Mouse (Mus musculus) myocyte (in vitro differentiated cells): ENCODE data around the gene Rftn1. TPM values are rescaled to one million over a fixed set of nuclear protein-coding genes. Genes with fewer than 3 reads are reported as not detected.

Experiments
- H3K27me3 ChIP-seq: one replicate; pipeline ENCODE4 v1.6.1; 2011; ENCODE audit not compliant: control insufficient read depth, insufficient read depth, insufficient read length
- H3K36me3 ChIP-seq: one replicate; pipeline ENCODE4 v1.6.1; 2011; ENCODE audit not compliant: control insufficient read depth, insufficient read depth
- H3K4me2 ChIP-seq: one replicate; pipeline ENCODE4 v1.6.1; 2011; ENCODE audit warnings: low read depth, control low read depth
- H3K4me3 ChIP-seq: one replicate; pipeline ENCODE4 v1.5.1; 2011; ENCODE audit warnings: mild to moderate bottlenecking, control low read depth, moderate library complexity
- H3K79me2 ChIP-seq: one replicate; pipeline ENCODE4 v1.6.1; 2011; ENCODE audit not compliant: control insufficient read depth, insufficient read depth
- H3ac ChIP-seq: one replicate; pipeline ENCODE4 v1.6.1; 2011; ENCODE audit not compliant: control insufficient read depth, insufficient read length
- CEBPB ChIP-seq: IDR thresholded peaks from 2 replicates; pipeline ENCODE4 v1.6.1; 2011; ENCODE audit warnings: mild to moderate bottlenecking, moderate library complexity; ENCODE audit not compliant: poor library complexity, insufficient read depth, severe bottlenecking
- E2F4 ChIP-seq: IDR thresholded peaks from one replicate; pipeline ENCODE4 v1.6.1; 2011; ENCODE audit warnings: mild to moderate bottlenecking, control low read depth, moderate library complexity; ENCODE audit not compliant: insufficient read depth
- MAX ChIP-seq: IDR thresholded peaks from one replicate; pipeline ENCODE4 v1.6.1; 2011; ENCODE audit warnings: low read depth, mild to moderate bottlenecking, control low read depth
- MYOD1 ChIP-seq, 3 experiments: IDR thresholded peaks; one replicate each; pipeline ENCODE4 v1.6.1; 2011; ENCODE audit warnings: control low read depth in 2 of 3, low read depth in 2 of 3, mild to moderate bottlenecking in 2 of 3, moderate library complexity in 1 of 3; ENCODE audit not compliant: insufficient read length in 2 of 3, control insufficient read depth in 1 of 3
- MYOG ChIP-seq, 3 experiments: IDR thresholded peaks; one replicate each; pipeline ENCODE4 v1.6.1; 2011; ENCODE audit warnings: control low read depth in 2 of 3, low read depth in 2 of 3, mild to moderate bottlenecking in 2 of 3; ENCODE audit not compliant: insufficient read length in 2 of 3, control insufficient read depth in 1 of 3, insufficient read depth in 1 of 3
- POLR2A ChIP-seq: IDR thresholded peaks from one replicate; pipeline ENCODE4 v1.6.1; 2011; ENCODE audit warnings: low read depth, mild to moderate bottlenecking, control low read depth, moderate library complexity; ENCODE audit not compliant: insufficient read length
- POLR2AphosphoS2 ChIP-seq: IDR thresholded peaks from one replicate; pipeline ENCODE4 v1.6.1; 2011; ENCODE audit warnings: low read depth, control low read depth; ENCODE audit not compliant: insufficient read length
- REST ChIP-seq: IDR thresholded peaks from one replicate; pipeline ENCODE4 v1.6.1; 2011; ENCODE audit warnings: mild to moderate bottlenecking, control low read depth, moderate library complexity; ENCODE audit not compliant: insufficient read depth, insufficient read length
- SRF ChIP-seq: IDR thresholded peaks from one replicate; pipeline ENCODE4 v1.6.1; 2011; ENCODE audit warnings: low read depth; ENCODE audit not compliant: control insufficient read depth, insufficient read length
- TCF12 ChIP-seq: IDR thresholded peaks from one replicate; pipeline ENCODE4 v1.6.1; 2011; ENCODE audit warnings: mild to moderate bottlenecking, control low read depth; ENCODE audit not compliant: poor library complexity, insufficient read depth, severe bottlenecking
- TCF3 ChIP-seq: IDR thresholded peaks from one replicate; pipeline ENCODE4 v1.6.1; 2011; ENCODE audit warnings: low read depth, control low read depth; ENCODE audit not compliant: insufficient read length
- USF1 ChIP-seq: IDR thresholded peaks from one replicate; pipeline ENCODE4 v1.6.1; 2011; ENCODE audit warnings: low read depth, mild to moderate bottlenecking, control low read depth, moderate library complexity
- polyA plus RNA-seq: library from polyadenylated mRNA; unstranded; fragments of >200 nt; fragmentation: generic; extraction: Trizol; gene quantifications from one replicate; pipeline ENCODE4 v1.2.1, GENCODE M21; 2012; ENCODE audit warnings: missing spikeins

The Rftn1 gene
- polyA plus RNA-seq, 1 experiment = 0.40 TPM

- no peaks in the 10 kb centered on the region for H3K36me3 ChIP-seq
- H3K4me3 ChIP-seq = no peak overlapping the region
- TF ChIP-seq E2F4 (no peak), MYOG (IDR thresholded peaks at IDR 0.05; ENCODE audit: control insufficient read depth in 1 of 3, insufficient read depth in 1 of 3, insufficient read length in 2 of 3, low read depth in 2 of 3) (no peak), SRF (no peak), POLR2AphosphoS2 (no peak), TCF12 (no peak), REST (no peak), CEBPB (no peak), USF1 (no peak), MYOD1 (IDR thresholded peaks at IDR 0.05; ENCODE audit: control insufficient read depth in 1 of 3, insufficient read length in 2 of 3, low read depth in 2 of 3) (no peak), TCF3 (no peak), POLR2A (no peak), MAX (no peak)
- H3ac ChIP-seq = no peak overlapping the region
- H3K27me3 ChIP-seq = no peaks in the 10 kb centered on the region
- H3K4me2 ChIP-seq = no peak overlapping the region
- no peaks in the 10 kb centered on the region for H3K79me2 ChIP-seq
Measured at GRCm38 (mm10) chr17:50143354-50143753, 47.1 kb downstream of the Rftn1 start.

GRCm38 (mm10) chr17:50142553-50142952, 47.9 kb downstream of the Rftn1 start:
- Histone ChIP-seq H3K36me3 (no peaks in the 10 kb centered on the region), H3ac (no peak overlapping the region)

GRCm38 (mm10) chr17:50142151-50142550, 48.3 kb downstream of the Rftn1 start:
- Histone ChIP-seq H3ac (no peak overlapping the region), H3K36me3 (no peaks in the 10 kb centered on the region), H3K27me3 (no peaks in the 10 kb centered on the region), H3K4me3 (no peak overlapping the region), H3K4me2 (no peak overlapping the region), H3K79me2 (no peaks in the 10 kb centered on the region)
- TF ChIP-seq USF1 (no peak), TCF3 (no peak), MAX (no peak), SRF (no peak), TCF12 (no peak), E2F4 (no peak), REST (no peak), MYOD1 (IDR thresholded peaks at IDR 0.05; ENCODE audit: control insufficient read depth in 1 of 3, insufficient read length in 2 of 3, low read depth in 2 of 3) (no peak), CEBPB (no peak), MYOG (IDR thresholded peaks at IDR 0.05; ENCODE audit: control insufficient read depth in 1 of 3, insufficient read depth in 1 of 3, insufficient read length in 2 of 3, low read depth in 2 of 3) (no peak), POLR2AphosphoS2 (no peak)

More at GRCm38 (mm10) chr17:50142553-50142952, 47.9 kb downstream of the Rftn1 start:
- H3K79me2 ChIP-seq = no peaks in the 10 kb centered on the region
- H3K4me2 ChIP-seq = no peak overlapping the region
- no peak for TF ChIP-seq SRF
- TF ChIP-seq POLR2A = no peak
- TF ChIP-seq POLR2AphosphoS2 = no peak
- no peak for TF ChIP-seq TCF12
- TF ChIP-seq MYOD1 (IDR thresholded peaks at IDR 0.05; ENCODE audit: control insufficient read depth in 1 of 3, insufficient read length in 2 of 3, low read depth in 2 of 3) = no peak
- TF ChIP-seq CEBPB = no peak
- TF ChIP-seq MYOG (IDR thresholded peaks at IDR 0.05; ENCODE audit: control insufficient read depth in 1 of 3, insufficient read depth in 1 of 3, insufficient read length in 2 of 3, low read depth in 2 of 3) = no peak
- TF ChIP-seq MAX = no peak
- no peak for TF ChIP-seq REST
- no peak for TF ChIP-seq E2F4
- TF ChIP-seq TCF3 = no peak
- TF ChIP-seq USF1 = no peak
- no peaks in the 10 kb centered on the region for H3K27me3 ChIP-seq
- H3K4me3 ChIP-seq = no peak overlapping the region

- H3K4me2 ChIP-seq = no peak overlapping the region
Measured at GRCm38 (mm10) chr17:50136060-50136459, 54.4 kb downstream of the Rftn1 start.

GRCm38 (mm10) chr17:50135466-50135865, 55.0 kb downstream of the Rftn1 start:
- Histone ChIP-seq H3K79me2 (no peaks in the 10 kb centered on the region), H3ac (no peak overlapping the region), H3K4me3 (no peak overlapping the region), H3K36me3 (no peaks in the 10 kb centered on the region), H3K27me3 (no peaks in the 10 kb centered on the region), H3K4me2 (no peak overlapping the region)
- TF ChIP-seq REST (no peak), POLR2A (no peak)

More at GRCm38 (mm10) chr17:50136060-50136459, 54.4 kb downstream of the Rftn1 start:
- Histone ChIP-seq H3K36me3 (no peaks in the 10 kb centered on the region), H3K79me2 (no peaks in the 10 kb centered on the region), H3ac (no peak overlapping the region), H3K27me3 (no peaks in the 10 kb centered on the region), H3K4me3 (no peak overlapping the region)
- TF ChIP-seq E2F4 (no peak), MAX (no peak), TCF12 (no peak), POLR2AphosphoS2 (no peak), POLR2A (no peak), USF1 (no peak), SRF (no peak), MYOG (IDR thresholded peaks at IDR 0.05; ENCODE audit: control insufficient read depth in 1 of 3, insufficient read depth in 1 of 3, insufficient read length in 2 of 3, low read depth in 2 of 3) (no peak), CEBPB (no peak), TCF3 (no peak), MYOD1 (IDR thresholded peaks at IDR 0.05; ENCODE audit: control insufficient read depth in 1 of 3, insufficient read length in 2 of 3, low read depth in 2 of 3) (no peak), REST (no peak)
